Mouse (Mus musculus) adrenal gland, adult 2 months (tissue): ENCODE measurements around the gene Gm3417. TPM values are rescaled to one million over a fixed set of nuclear protein-coding genes. Genes with fewer than 3 reads are reported as not detected.
"Not testable (repeated sequence)": the region's sequence is repeated elsewhere in the genome, so short reads cannot be mapped to it uniquely, and the experiment has no call there.

Experiments
- DNase-seq: peaks from one replicate; pipeline ENCODE4 v3.0.0; 2021
- polyA plus RNA-seq: library from polyadenylated mRNA; depleted of rRNA; stranded (reverse); fragments of >200 nt; gene quantifications from 2 replicates; pipeline ENCODE4 v1.2.3, GENCODE M21; 2012; rRNA removed
- total RNA-seq, 2 experiments: library from RNA; stranded (reverse); gene quantifications; 2 replicates each; pipeline ENCODE4 v1.2.3; 2021

Gm3417 gene
- total and polyA plus RNA-seq, 3 experiments, result 2.5 TPM; not detected in 2

DNA sequence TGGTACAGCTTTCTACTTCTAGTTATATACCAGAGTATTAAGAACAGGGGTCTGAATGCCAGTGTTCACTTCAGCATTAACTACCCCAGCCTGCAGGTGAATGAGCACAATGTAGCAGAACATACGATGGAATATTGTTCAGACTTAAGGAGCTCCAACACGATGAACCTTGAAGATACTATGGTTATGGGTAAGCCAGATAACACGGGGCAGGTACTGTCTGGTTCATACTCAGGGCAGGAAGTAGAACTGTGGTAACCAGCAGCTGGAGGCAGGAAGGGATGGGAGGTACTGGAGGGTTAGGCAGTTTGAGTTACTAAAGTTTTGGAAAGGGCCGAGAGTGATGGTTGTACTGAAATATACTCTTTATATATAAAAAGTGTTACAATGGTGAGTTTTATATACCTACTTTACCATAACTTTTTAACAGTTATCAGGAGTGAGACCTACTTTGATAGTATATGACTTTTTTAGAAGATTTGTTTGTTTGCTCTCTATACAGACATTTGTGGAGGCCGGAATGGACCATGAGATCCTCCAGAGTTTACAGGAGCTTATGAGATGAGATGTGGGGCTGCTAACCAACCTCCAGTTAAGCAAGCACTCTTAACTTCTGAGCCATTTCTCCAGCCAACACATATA lies 19.8 kb downstream of the Gm3417 start:
- no peak for DNase-seq

DNA sequence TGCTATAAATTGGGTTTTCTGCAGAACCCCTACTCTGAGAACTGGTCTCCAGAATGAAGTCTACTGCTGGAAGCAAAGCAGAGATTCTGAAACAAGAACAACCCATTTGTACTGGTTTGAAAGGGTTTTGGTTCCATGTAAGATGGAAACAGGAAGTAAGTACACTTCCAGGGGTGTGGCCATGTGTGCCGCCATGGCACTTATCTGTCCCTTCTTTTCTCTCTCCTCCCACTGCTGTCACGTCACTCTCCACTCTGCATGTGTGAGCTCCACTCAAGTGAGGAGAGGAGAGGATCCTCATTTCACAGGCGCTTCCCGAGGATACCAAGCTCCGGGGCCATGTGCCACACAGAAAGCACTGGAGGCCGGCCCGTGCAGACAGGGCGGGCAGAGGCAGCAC lies 25.1 kb downstream of the Gm3417 start:
- DNase-seq, result no peak

DNA sequence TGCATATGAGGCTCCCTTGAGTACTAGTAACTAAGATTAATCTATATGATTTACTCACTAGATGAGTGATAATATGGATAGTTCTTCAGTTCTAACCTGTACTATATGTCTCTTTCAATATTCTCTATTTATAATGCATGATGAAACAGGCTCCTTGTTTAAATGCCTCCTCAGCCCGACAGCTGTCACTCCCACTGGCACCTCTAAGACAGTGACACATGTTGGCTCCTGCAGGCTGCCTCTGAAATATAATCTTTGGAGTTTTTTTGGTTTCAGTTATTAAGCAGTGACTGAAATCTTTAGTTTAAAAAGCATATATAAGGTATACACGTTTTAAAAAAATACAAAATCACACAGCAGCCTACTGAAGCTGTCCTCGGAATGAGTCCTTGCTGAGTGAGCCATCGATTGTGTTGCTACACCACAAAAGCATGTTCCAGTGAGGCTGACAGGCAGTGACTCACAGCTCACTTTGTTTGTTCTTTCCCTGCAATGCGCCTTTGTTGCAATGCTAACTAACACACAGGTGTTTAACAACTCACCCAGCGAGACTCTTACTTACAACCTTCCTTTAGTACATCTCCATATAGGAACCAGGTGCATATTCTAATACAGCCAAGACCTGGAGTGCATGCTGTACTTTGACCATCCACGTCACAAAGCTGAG lies 29.3 kb downstream of the Gm3417 start:
- DNase-seq, result peak; percentile 54

DNA sequence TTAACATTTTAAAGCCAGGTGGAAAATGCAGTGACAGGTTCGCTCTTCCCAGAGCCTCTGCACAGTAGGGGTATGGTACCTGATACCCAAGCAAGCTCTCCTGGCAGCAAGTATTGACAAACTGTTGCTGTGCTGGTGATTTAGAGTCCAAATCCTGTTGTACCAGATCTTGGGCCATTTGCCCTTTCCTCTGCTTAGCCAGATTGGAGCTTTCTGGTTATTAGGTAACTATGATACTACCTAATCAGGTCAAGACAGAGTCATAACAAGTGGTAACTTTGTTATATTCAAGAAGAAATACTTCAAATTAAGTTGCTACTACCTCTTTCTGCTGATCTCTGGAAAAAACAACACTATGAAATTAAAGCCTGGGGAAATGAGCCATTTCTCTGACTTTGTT lies 34.0 kb downstream of the Gm3417 start:
- no peak for DNase-seq

DNA sequence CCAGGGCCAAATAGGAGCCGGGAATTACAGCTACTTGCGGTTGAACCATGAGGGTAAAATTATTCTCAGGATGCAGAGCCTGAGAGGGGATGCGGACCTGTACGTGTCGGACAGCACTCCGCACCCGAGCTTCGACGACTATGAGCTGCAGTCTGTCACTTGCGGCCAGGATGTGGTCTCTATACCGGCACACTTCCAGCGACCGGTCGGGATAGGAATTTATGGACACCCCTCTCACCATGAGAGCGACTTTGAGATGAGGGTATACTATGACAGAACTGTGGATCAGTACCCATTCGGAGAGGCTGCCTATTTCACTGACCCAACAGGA lies 34.9 kb downstream of the Gm3417 start:
- no peak for DNase-seq

DNA sequence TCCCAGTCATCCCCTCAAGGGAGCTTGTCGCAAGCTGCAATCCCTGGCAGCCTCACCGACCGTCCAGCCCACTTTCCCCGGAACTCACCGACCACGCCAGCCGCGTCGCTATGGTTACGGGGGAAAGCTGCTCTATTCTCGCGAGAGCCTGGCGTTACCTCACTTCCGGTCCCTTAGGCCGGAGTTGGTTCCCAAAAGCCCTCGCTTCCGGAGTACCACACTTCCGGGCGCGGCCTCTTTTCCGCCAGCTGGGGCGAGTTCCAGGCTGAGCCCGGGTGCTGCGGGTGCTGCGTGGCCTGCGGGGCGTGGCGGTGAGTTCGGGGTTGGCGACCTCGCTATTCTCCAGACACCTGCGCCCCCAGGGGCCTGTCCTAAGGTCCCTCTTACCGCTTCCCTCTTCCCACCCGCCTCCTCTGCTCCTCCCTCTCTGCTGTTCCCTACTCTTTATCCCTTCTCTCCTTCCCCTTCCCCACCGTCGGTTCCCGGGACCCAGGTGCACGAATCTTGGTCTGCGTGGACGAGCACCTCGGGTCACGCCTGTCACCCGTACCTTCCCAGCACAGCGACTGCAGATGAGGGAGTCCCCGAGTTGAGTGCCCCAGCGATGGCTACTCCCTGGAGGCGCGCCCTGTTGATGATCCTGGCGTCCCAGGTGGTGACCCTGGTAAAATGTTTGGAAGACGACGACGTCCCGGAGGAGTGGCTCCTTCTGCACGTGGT lies 35.4 kb downstream of the Gm3417 start, which contains the start of the genes Wdr27 and 1600012H06Rik:
Gene Wdr27 (minus strand): TSS at position 150 of the 720 bp plus-strand sequence.
Gene 1600012H06Rik (plus strand): TSS at position 176 of the 720 bp plus-strand sequence.
- peak; percentile 99 for DNase-seq

DNA sequence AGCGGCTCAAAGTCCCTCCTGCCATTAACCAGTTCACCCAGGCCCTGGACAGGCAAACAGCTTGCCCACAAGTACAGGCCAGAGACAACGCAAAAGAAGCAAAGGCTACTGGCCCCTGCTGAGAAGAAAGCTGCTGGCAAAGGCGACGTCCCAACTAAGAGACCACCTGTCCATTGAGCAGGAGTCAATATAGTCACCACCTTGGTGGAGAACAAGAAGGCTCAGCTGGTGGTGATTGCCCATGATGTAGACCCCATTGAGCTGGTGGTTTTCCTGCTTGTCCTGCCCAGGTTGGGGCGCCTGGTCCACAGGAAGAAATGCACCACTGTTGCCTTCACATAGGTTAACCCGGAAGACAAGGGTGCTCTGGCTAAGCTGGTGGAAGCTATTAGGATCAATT lies 36.4 kb downstream of the Gm3417 start:
- DNase-seq, result not testable (repeated sequence)

DNA sequence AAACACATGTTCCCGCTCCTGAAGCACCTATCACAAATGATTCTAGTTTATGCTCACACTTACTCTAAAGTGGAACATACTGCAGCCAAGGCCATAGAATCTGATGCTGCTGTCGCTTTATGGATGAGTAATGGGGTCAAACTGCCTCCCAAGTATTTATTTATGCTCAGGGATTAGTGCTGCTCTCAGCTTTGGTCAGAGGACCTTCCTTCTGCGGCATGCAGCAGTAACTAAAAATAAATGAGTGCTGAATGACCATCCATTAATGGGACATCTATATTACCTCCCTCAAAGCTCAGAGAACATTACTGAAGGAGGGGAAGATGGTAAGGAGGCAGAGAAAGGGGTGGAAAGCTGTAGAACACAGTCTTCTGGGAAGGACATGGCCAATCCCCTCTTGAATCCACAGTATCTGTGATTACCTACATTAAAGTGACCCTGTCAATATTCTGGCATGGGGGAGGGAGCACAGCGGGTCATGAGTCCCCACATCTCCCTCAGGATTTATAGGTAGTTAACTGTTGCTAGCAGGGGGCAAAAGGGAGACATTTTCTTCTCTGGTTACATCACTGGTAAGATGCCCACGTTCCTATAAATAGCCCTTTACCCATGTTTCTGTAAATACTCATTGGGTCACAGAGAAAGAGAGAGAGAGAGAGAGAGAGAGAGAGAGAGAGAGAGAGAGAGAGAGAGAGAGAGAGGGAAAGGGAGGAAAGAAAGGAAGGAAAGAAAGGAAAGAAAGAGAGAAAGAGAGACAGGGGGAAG lies 42.6 kb downstream of the Gm3417 start:
- peak; percentile 30 for DNase-seq

DNA sequence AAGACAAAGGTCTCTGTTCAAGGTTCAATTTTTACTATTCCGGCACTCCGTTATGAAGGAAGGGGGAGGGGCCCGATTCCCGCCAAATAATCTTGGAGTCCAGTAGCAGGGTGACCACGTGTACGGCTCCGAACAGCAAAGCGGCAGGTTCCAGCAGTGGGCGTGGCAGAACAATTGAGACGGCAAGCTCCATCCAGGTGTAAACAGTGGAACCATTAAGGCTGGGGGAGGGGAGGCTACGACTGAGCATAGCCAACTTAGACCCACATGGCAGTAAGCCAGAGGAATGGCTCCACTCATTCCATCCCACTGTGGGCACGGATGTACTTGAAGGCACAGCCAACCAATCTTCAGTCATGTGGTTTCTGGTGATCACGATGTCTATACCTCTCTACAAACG lies 43.3 kb downstream of the Gm3417 start:
- not testable (repeated sequence) for DNase-seq

DNA sequence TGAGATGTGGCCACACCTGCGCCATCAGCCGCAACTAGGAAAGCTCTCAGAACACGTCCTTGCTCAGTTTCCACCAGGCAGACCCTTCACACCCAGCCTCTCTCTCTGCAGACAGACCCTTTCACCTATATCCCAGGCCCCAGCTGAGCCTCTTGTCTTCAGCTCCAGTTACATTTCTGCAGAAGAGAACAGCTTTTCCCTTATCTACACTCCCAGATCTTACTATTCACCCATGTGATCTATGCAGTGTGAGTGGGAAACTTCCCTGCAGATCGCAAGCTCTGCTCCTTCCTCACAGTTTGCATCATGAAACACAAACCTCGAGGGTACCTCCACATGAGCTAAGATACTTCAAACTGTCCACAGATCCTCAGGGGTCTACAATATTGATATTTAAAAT lies 47.1 kb downstream of the Gm3417 start:
- DNase-seq, result no peak

DNA sequence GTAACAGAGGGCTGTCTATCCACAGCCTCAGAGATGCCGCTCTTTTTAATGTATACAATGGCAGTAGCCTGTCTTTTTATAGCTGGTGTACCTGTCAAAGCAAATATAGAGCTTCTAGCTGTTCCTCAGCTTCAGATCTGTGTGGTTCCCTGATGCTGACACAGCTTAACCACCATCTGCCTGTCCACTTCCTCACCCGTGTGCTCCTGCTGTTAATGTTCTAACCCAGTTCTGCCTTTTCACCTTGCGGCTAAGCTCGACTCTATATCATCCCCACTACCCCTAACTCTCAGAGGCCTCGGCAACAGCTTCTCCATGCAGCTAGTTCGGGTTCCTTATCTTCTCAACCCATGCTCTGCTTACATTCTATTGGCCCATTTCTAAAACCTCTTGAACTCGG lies 47.9 kb downstream of the Gm3417 start:
- no peak for DNase-seq

DNA sequence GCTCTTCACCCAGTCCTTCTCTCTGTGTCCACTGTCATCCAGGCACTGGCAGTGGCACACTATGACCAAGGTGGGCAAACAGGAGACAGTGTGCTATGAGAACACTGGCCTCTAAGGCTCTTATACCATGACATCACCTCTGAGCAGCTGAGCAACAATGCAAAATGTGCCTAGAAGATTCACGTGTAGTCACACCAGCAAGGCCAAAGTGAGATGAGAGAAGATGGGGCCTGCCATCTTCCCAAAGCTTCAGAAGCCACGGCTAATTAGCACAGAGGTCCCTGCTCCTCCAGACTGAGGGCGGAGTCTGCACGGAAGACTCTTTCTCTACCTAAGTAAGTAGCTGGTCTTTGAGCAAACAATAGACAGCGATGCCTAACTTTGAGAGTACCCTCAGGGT lies 50.0 kb downstream of the Gm3417 start:
- no peak for DNase-seq

DNA sequence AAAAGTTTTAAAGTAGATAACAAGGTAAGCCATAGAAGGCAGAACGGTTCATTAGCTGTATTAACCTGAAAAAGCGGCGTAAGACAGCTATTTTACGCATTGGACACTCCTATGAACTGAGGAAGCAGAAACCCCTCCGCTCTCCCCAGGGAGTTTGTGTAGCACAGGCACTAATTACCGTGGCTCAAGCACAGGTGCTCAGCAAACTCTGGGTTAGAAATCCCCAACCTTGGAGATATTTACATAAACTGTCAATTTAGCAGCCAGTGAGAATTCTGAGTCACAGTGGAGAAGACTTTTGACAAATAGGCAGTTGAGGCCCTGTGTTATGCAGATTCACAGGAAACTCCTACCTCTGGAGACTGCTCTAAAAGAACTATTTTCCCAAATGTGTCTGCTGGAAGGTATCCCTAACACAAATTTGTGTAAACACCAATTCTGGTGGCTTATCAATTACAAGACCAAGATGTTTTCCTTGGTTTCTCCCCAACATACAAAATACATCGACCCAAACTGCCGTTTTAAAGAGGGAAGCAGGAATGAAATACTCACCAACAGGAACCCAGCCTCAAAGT lies 50.9 kb downstream of the Gm3417 start:
- no peak for DNase-seq

DNA sequence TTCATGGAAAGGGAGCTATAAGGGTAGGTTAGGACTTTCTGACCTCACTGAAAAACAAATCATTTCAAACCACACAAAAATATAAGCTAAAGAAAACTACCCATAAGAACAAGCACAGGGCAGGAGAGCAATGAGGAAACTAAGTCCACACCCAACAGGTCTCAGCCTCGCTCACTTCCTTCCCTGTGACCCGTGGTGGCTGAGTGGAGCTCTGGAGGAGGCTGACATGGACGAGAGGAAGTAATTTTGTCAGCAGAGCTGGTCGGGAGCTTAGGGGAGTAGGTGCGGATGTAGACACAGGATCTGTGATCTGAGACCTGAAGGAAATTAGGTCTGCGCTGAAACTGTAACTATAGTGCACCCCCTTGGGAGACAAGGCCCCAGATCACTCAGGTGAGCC lies 57.0 kb downstream of the Gm3417 start:
- no peak for DNase-seq

DNA sequence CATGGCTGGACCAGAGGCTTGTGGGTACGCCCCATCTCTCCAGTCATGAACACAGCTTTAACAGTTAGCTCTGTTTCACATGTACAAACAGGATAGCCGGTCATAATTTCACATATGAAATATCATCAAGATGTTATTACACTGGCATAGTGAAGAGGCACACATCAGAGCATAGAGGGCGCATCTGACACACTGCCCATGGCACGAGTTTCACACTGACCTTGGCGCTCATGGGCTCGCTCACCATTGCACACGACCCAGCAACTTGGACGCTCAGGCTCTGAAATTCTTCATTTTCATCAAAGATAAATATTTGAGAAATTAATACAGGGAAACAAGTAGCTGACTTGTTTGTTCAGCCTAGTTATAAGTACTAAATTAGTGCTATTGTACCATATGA lies 60.7 kb downstream of the Gm3417 start:
- peak; percentile 33 for DNase-seq

DNA sequence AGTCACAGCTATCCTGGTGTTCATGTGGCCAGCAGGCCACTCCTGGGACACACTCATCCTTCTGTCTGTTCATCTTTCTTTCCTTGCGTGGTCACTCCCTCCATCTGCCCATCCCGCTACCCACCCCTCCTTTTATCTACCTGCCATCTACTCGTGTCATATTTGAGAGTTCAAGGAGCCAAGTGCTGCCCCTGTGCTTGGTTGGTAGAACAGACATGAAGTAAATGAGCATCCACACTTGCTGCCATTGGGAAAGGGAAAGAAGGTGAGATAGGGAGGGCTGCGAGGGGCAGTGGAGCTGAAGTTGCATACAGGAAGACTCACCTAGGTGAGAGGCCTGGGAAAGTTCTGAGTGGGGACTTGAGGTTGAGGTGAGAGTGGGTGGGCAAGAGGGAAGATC lies 64.2 kb downstream of the Gm3417 start:
- DNase-seq, result no peak

Other genes with a start within 250 kb of the Gm3417 start
- 1 to 10 TPM; 3.3 to 6.3 TPM for gene Wdr27, start 35.6 kb downstream of the Gm3417 start, total RNA-seq
- gene Wdr27, start 35.6 kb downstream of the Gm3417 start, polyA plus RNA-seq, result 10.9 and 21.1 TPM in 2 replicates
- 10 to 100 TPM; 27.6 to 33.1 TPM for gene 1600012H06Rik, start 35.6 kb downstream of the Gm3417 start, total RNA-seq
- 13.2 and 23.8 TPM in 2 replicates for gene 1600012H06Rik, start 35.6 kb downstream of the Gm3417 start, polyA plus RNA-seq
- 10 to 100 TPM; 45.2 to 59.4 TPM for gene Phf10, start 17.5 kb downstream of the Gm3417 start, total RNA-seq
- gene Phf10, start 17.5 kb downstream of the Gm3417 start, polyA plus RNA-seq, result 4.8 and 6.8 TPM in 2 replicates
- gene 9030025P20Rik, start 322 bp downstream of the Gm3417 start, total RNA-seq, result 1 to 10 TPM; 4.4 to 6.6 TPM
- 4.0 and 6.3 TPM in 2 replicates for gene 9030025P20Rik, start 322 bp downstream of the Gm3417 start, polyA plus RNA-seq
- gene Gm3435, start 31.4 kb upstream of the Gm3417 start, total RNA-seq, result 1 to 10 TPM; 3.3 to 5.4 TPM
- 0.21 TPM in 1 of 2 replicates, not detected in the other for gene Gm3435, start 31.4 kb upstream of the Gm3417 start, polyA plus RNA-seq
- gene Ermard, start 62.4 kb upstream of the Gm3417 start, total RNA-seq, result 10 to 100 TPM; 39.3 to 47.8 TPM
- gene Ermard, start 62.4 kb upstream of the Gm3417 start, polyA plus RNA-seq, result 23.2 and 23.9 TPM in 2 replicates
- gene Tcte3, start 62.7 kb upstream of the Gm3417 start, total RNA-seq, result 1 to 10 TPM; 2.0 to 2.1 TPM
- not detected in 2 replicates for gene Tcte3, start 62.7 kb upstream of the Gm3417 start, polyA plus RNA-seq
- 1 to 10 TPM; 4.6 to 4.7 TPM for gene Gm3448, start 62.7 kb upstream of the Gm3417 start, total RNA-seq
- 0.51 and 1.9 TPM in 2 replicates for gene Gm3448, start 62.7 kb upstream of the Gm3417 start, polyA plus RNA-seq